Mouse (Mus musculus) CH12.LX (cell line): ENCODE results near the gene Kidins220. TPM values are rescaled to one million over a fixed set of nuclear protein-coding genes. Genes with fewer than 3 reads are reported as not detected.

ENCODE experiments used
- DNase-seq: peaks from one replicate; pipeline ENCODE4 v3.0.0-alpha.2; 2013; ENCODE audit errors: extremely low read depth
- H3K27ac ChIP-seq: 2 replicates; pipeline ENCODE4 v1.5.1; 2012; ENCODE audit warnings: low read depth, mild to moderate bottlenecking, control low read depth, moderate library complexity; ENCODE audit not compliant: insufficient read depth
- H3K27me3 ChIP-seq: replicated peaks from 2 replicates; pipeline ENCODE3; 2012; ENCODE audit warnings: inconsistent platforms
- H3K36me3 ChIP-seq, 2 experiments: replicated peaks in 1 of 2; 2 replicates each; pipeline versions ENCODE3 to v1.6.1; 2012; ENCODE audit warnings: inconsistent platforms in 1 of 2, low read length in 1 of 2, mild to moderate bottlenecking in 1 of 2, mixed read lengths in 1 of 2, moderate library complexity in 1 of 2; ENCODE audit not compliant: control insufficient read depth in 1 of 2, insufficient read depth in 1 of 2
- H3K4me1 ChIP-seq, 2 experiments: 2 replicates each; pipeline ENCODE4 v1.6.1; 2012; ENCODE audit warnings: inconsistent platforms in 1 of 2, moderate library complexity in 1 of 2; ENCODE audit not compliant: insufficient read depth in 2 of 2, control insufficient read depth in 1 of 2
- H3K4me2 ChIP-seq: 2 replicates; pipeline ENCODE4 v1.6.1; 2012; ENCODE audit warnings: low read depth, mild to moderate bottlenecking, control low read depth; ENCODE audit not compliant: poor library complexity, insufficient read depth, severe bottlenecking
- H3K4me3 ChIP-seq, 3 experiments: fragments of 150-350 bp in 1 of 3; sonication (generic) in 1 of 3; replicated peaks in 1 of 3; 2 replicates each; pipeline versions ENCODE3 to v1.5.1; 2011 to 2012; ENCODE audit warnings: low read depth in 2 of 3, low read length in 2 of 3, mild to moderate bottlenecking in 2 of 3, moderate library complexity in 2 of 3, control low read depth in 1 of 3, improper control_type of control experiment in 1 of 3, inconsistent platforms in 1 of 3, mixed read lengths in 1 of 3; ENCODE audit not compliant: poor library complexity in 1 of 3
- H3K79me2 ChIP-seq: replicated peaks from 2 replicates; pipeline ENCODE4 v1.6.1; 2012; ENCODE audit warnings: mild to moderate bottlenecking, moderate library complexity; ENCODE audit not compliant: control insufficient read depth, poor library complexity, insufficient read depth, severe bottlenecking; ENCODE audit errors: extremely low read depth
- H3K9ac ChIP-seq: 2 replicates; pipeline ENCODE4 v1.6.1; 2012; ENCODE audit warnings: low read depth, mild to moderate bottlenecking, control low read depth, moderate library complexity; ENCODE audit not compliant: insufficient read depth
- H3K9me3 ChIP-seq: replicated peaks from 2 replicates; pipeline ENCODE3; 2012; ENCODE audit warnings: low read length, inconsistent platforms, mixed read lengths
- CHD1 ChIP-seq: IDR thresholded peaks from 2 replicates; pipeline ENCODE4 v1.6.1; 2012; ENCODE audit warnings: low read depth, low read length, improper control_type of control experiment, inconsistent platforms
- CTCF ChIP-seq, 2 experiments: IDR thresholded peaks in 1 of 2; conservative IDR thresholded peaks in 1 of 2; 2 replicates each; pipeline ENCODE4 v1.5.1; 2011 to 2012; ENCODE audit warnings: low read depth in 2 of 2, low read length in 2 of 2, improper control_type of control experiment in 1 of 2, inconsistent platforms in 1 of 2, mild to moderate bottlenecking in 1 of 2, moderate library complexity in 1 of 2
- ETS1 ChIP-seq: conservative IDR thresholded peaks from 2 replicates; pipeline ENCODE4 v1.6.1; 2012; ENCODE audit warnings: low read depth, mild to moderate bottlenecking, inconsistent platforms, low read length, improper control_type of control experiment, moderate library complexity
- JUND ChIP-seq: conservative IDR thresholded peaks from 2 replicates; pipeline ENCODE4 v1.6.1; 2011; ENCODE audit warnings: low read depth, low read length, improper control_type of control experiment
- KAT2A ChIP-seq: IDR thresholded peaks from 2 replicates; pipeline ENCODE4 v1.6.1; 2012; ENCODE audit warnings: low read length, improper control_type of control experiment, inconsistent platforms; ENCODE audit not compliant: insufficient replicate concordance
- MAZ ChIP-seq: IDR thresholded peaks from 2 replicates; pipeline ENCODE4 v1.6.1; 2012; ENCODE audit warnings: low read depth, mild to moderate bottlenecking, inconsistent platforms, low read length, improper control_type of control experiment, moderate library complexity
- MXI1 ChIP-seq: IDR thresholded peaks from 2 replicates; pipeline ENCODE4 v1.6.1; 2011; ENCODE audit warnings: mild to moderate bottlenecking, low read depth, low read length, improper control_type of control experiment
- MYC ChIP-seq: IDR thresholded peaks from 2 replicates; pipeline ENCODE4 v1.6.1; 2011; ENCODE audit warnings: low read depth, mild to moderate bottlenecking, improper control_type of control experiment, low read length
- NELFE ChIP-seq: IDR thresholded peaks from 2 replicates; pipeline ENCODE4 v1.6.1; 2011; ENCODE audit warnings: low read depth, low read length, improper control_type of control experiment
- NRF1 ChIP-seq: IDR thresholded peaks from 2 replicates; pipeline ENCODE4 v1.6.1; 2014; ENCODE audit warnings: low read depth, mild to moderate bottlenecking, inconsistent platforms, low read length, improper control_type of control experiment, moderate library complexity
- PAX5 ChIP-seq: IDR thresholded peaks from 2 replicates; pipeline ENCODE4 v1.6.1; 2012; ENCODE audit warnings: low read length, inconsistent platforms, mixed read lengths
- POLR2AphosphoS2 ChIP-seq: IDR thresholded peaks from 2 replicates; pipeline ENCODE4 v1.6.1; 2011; ENCODE audit warnings: low read depth, low read length, improper control_type of control experiment
- SMC3 ChIP-seq: IDR thresholded peaks from 2 replicates; pipeline ENCODE4 v1.6.1; 2011; ENCODE audit warnings: low read depth, low read length, improper control_type of control experiment
- TBP ChIP-seq: conservative IDR thresholded peaks from 2 replicates; pipeline ENCODE4 v1.6.1; 2011; ENCODE audit warnings: low read depth, low read length, improper control_type of control experiment
- TCF12 ChIP-seq: IDR thresholded peaks from 2 replicates; pipeline ENCODE4 v1.6.1; 2014; ENCODE audit warnings: low read depth, mild to moderate bottlenecking, inconsistent platforms, low read length, improper control_type of control experiment
- UBTF ChIP-seq: IDR thresholded peaks from 2 replicates; pipeline ENCODE4 v1.6.1; 2012; ENCODE audit warnings: low read depth, mild to moderate bottlenecking, inconsistent platforms, low read length, improper control_type of control experiment, moderate library complexity
- USF1 ChIP-seq: IDR thresholded peaks from 2 replicates; pipeline ENCODE4 v1.6.1; 2014; ENCODE audit warnings: low read depth, mild to moderate bottlenecking, inconsistent platforms, low read length, improper control_type of control experiment
- USF2 ChIP-seq: conservative IDR thresholded peaks from 2 replicates; pipeline ENCODE4 v1.6.1; 2011; ENCODE audit warnings: low read depth, low read length, improper control_type of control experiment
- ZC3H11A ChIP-seq: IDR thresholded peaks from 2 replicates; pipeline ENCODE4 v1.6.1; 2012; ENCODE audit warnings: low read depth, mild to moderate bottlenecking, inconsistent platforms, low read length, improper control_type of control experiment
- dilution Hi-C: fragments of 300-500 bp; cut with MboI; formaldehyde crosslinking; loops from 2 replicates; pipeline ENCODE4 v1.14.3; 2020; ENCODE audit warnings: low sequenced_read_pairs; ENCODE audit not compliant: extremely low pct_unique_long_range_greater_than_20kb, extremely low pct_ligation_motif_present
- in situ Hi-C: fragments of 300-500 bp; cut with MboI; formaldehyde crosslinking; loops from 3 replicates; pipeline ENCODE4 v1.14.3; 2019; ENCODE audit warnings: low sequenced_read_pairs, low pct_ligation_motif_present, low pct_unique_long_range_greater_than_20kb, mixed read lengths
- polyA plus RNA-seq: library from polyadenylated mRNA; unstranded; fragments of >175 nt; gene quantifications from 2 replicates; pipeline ENCODE4 v1.2.1, GENCODE M21; 2012; ENCODE audit warnings: low read depth; ENCODE audit not compliant: insufficient read length
- total RNA-seq, 2 experiments: library from RNA; depleted of rRNA; stranded (reverse); fragments of 300-350 nt in 1 of 2; fragments of >200 nt in 1 of 2; gene quantifications; 2 replicates each; pipeline ENCODE4 v1.2.3; 2012 to 2014

The Kidins220 gene
- total and polyA plus RNA-seq, 3 experiments = 32.4 to 47.8 (median 39.4) TPM

DNA sequence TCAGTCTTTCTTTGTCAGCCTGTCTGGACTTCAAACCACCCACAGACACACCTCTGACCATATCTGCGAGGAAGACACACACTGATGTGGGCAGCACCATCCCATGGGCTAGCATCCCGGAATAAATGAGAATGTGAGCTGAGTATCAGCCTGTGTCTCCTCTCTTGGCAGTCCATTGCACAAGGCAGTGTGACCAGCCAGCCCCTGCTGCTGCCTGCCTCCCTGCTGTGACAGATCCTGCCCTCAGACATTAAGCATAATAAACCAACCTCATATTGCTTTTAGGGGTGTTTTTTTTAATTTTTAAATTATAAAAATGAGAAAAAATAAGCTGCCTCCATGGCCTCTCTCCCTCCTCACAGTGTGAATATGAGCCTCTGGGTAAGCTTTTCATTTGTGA, 8.7 kb upstream of the Kidins220 start (continued):
- no peak for TF ChIP-seq NRF1
- no peak for TF ChIP-seq JUND

DNA sequence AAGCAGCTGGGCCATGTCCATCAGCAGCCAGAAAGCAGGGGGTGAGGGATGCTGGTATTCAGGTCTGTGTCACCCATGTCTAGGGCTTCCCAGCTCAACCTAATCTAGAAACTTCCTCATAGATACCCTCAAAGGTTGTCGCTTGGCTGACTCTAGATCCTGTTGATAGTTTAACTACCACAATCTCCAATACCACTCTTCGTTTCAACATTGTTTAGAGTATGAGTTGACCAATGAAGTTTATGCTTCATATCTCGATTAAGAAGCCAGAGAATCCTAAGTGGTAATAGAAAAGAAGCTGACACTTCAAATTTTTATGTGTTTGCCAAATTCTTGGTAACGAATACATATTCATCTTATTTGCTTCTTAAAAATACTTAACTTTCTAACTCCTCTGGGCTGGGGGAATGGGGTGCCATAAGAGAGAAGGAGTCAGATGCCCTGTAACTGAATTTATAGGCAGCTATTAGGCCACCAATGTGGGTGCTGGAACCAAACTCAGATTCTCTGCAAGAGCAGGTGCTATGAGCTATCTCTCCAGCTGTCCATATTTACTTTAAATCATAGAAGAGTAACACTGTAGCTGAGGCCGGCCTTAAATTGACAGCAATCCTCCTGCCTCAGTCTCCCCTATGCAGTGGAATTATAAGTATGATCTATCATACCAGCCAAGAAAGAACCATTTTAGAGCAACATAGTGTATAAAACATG, 3.1 kb upstream of the Kidins220 start:
- no peak for TF ChIP-seq CHD1
- TF ChIP-seq POLR2AphosphoS2 = no peak
- no peak for TF ChIP-seq NRF1
- TF ChIP-seq SMC3 = no peak
- TF ChIP-seq CTCF (conservative IDR thresholded peaks at IDR 0.05 in 1 of 2, IDR thresholded peaks at IDR 0.05 in 1 of 2; ENCODE audit: low read depth in 2 of 2, low read length in 2 of 2) = no peak
- TF ChIP-seq USF1 = no peak
- no peak for TF ChIP-seq TCF12
- no peak for TF ChIP-seq ETS1
- TF ChIP-seq UBTF = no peak
- no peak for TF ChIP-seq TBP
- TF ChIP-seq JUND = no peak
- no peak for TF ChIP-seq USF2
- Histone ChIP-seq H3K27ac (no peak overlapping the region), H3K9ac (no peak overlapping the region), H3K4me1 (peaks cover 5 to 26% of the 10 kb centered on the region in 2 experiments), H3K36me3 (peaks cover 0 to 3% of the 10 kb centered on the region in 2 experiments), H3K9me3 (no peaks in the 10 kb centered on the region), H3K79me2 (peaks cover 10% of the 10 kb centered on the region), H3K4me2 (no peak overlapping the region), H3K4me3 (no peak overlapping the region), H3K27me3 (no peaks in the 10 kb centered on the region)
- DNase-seq = no peak
- dilution Hi-C loops = no loop called here
- in situ Hi-C loops = loop anchor here (25.0 kb wide), 2 partner anchors 359 to 484 kb away; partner anchors contain the start of gene Taf1b

DNA sequence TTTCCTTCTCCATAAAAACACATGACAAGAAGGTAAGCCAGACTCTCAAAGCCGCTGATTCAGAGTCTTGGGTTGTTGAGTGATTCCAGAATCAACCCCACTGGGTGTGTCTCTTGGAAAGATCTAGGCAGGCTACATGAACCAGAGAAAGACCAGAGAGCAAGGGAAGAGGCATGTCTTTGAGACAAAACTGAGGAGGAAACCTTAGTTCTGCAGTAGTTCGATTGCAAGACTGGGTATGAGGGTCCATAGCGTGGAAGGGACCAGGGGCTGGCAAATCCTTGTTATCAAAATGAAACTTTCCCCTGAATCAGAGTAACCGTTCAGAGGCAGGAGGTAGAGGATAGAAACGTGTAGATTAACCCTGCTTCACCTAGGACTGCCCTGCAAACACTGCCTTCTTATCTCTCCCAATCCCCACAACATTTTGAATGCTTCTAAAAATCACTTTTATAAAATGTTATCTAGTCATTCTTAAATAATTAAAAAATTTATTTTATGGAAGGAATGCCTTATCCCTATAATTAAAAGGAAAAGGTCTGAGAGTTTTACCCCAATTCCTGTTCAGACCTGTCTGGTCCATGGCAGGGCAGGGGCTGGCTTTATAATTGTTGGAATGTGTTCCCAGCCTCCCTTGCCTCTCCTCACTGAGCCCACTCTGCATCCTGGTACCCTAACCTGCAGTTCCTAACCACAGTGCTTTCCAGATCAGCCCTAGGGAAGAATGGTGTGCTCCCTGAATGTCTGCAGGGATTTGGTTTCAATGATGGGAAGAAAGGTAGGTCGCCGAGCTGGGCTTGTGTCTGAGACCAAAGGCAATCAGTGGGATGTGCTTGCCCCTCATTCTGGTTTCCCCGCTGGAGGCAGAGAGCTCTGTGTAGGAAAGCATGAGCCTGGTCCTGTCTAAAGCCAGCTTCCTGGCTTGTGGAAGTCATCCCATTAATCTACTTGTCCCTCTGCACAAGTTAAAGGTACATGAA, 2.1 kb upstream of the Kidins220 start:
- no peak for DNase-seq
- Histone ChIP-seq H3K4me3 (no peak overlapping the region), H3K79me2 (peaks cover 20% of the 10 kb centered on the region), H3K9me3 (no peaks in the 10 kb centered on the region), H3K4me2 (no peak overlapping the region), H3K9ac (no peak overlapping the region), H3K4me1 (peaks cover 5 to 36% of the 10 kb centered on the region in 2 experiments), H3K27me3 (no peaks in the 10 kb centered on the region), H3K27ac (no peak overlapping the region), H3K36me3 (peaks cover 3 to 14% of the 10 kb centered on the region in 2 experiments)
- in situ Hi-C loops (loop anchor here (25.0 kb wide), 2 partner anchors 360 to 485 kb away; partner anchors contain the start of gene Taf1b), dilution Hi-C loops (no loop called here)
- TF ChIP-seq PAX5 (no peak), KAT2A (no peak), NELFE (no peak), SMC3 (no peak), TCF12 (no peak), TBP (no peak), USF2 (no peak), ZC3H11A (no peak), MXI1 (no peak), MAZ (no peak), MYC (no peak)
